Mouse (Mus musculus): ENCODE measurements around the gene Ppara.

Ppara gene

GRCm38 (mm10) chr15:85851656-85852392, 117.0 kb downstream of the Ppara start:
- DNase-seq (ENCODE audit: low read depth): peak; percentile 10
